Mouse (Mus musculus) thymus, postnatal 14 days (tissue): ENCODE data around the gene Depdc1b.
A peak's percentile ranks its signal among the peaks of the same experiment; 100 is the strongest.

ENCODE experiments used
- DNase-seq: peaks from one replicate; pipeline ENCODE4 v3.0.0; 2021

Depdc1b gene

GRCm38 (mm10) chr13:108357362-108357761 lies 41.2 kb downstream of the Depdc1b start:
- DNase-seq = no peak

GRCm38 (mm10) chr13:108358228-108358627 lies 42.1 kb downstream of the Depdc1b start:
- no peak for DNase-seq

- no peak for DNase-seq
Measured at GRCm38 (mm10) chr13:108367496-108367895, 51.4 kb downstream of the Depdc1b start.

- no peak for DNase-seq
Measured at GRCm38 (mm10) chr13:108370241-108370941, 54.3 kb downstream of the Depdc1b start.

- no peak for DNase-seq
Measured at GRCm38 (mm10) chr13:108371352-108371921, 55.3 kb downstream of the Depdc1b start.

- DNase-seq = no peak
Measured at GRCm38 (mm10) chr13:108373231-108373630, 57.1 kb downstream of the Depdc1b start.

- no peak for DNase-seq
Measured at GRCm38 (mm10) chr13:108376637-108377036, 60.5 kb downstream of the Depdc1b start.

- no peak for DNase-seq
Measured at GRCm38 (mm10) chr13:108381161-108381560, 65.0 kb downstream of the Depdc1b start.

- DNase-seq = no peak
Measured at GRCm38 (mm10) chr13:108383051-108383450, 66.9 kb downstream of the Depdc1b start.

- no peak for DNase-seq
Measured at GRCm38 (mm10) chr13:108386058-108386457, 69.9 kb downstream of the Depdc1b start.

- peak; percentile 52 for DNase-seq
Measured at GRCm38 (mm10) chr13:108390565-108390964, 74.4 kb downstream of the Depdc1b start.

- DNase-seq = no peak
Measured at GRCm38 (mm10) chr13:108403197-108403596, 87.1 kb downstream of the Depdc1b start.

- DNase-seq = no peak
Measured at GRCm38 (mm10) chr13:108404372-108404771, 88.2 kb downstream of the Depdc1b start.

- DNase-seq = no peak
Measured at GRCm38 (mm10) chr13:108415464-108415863, 99.3 kb downstream of the Depdc1b start.

- no peak for DNase-seq
Measured at GRCm38 (mm10) chr13:108418741-108419507, 102.8 kb downstream of the Depdc1b start.

- no peak for DNase-seq
Measured at GRCm38 (mm10) chr13:108426322-108426721, 110.2 kb downstream of the Depdc1b start.

- no peak for DNase-seq
Measured at GRCm38 (mm10) chr13:108428809-108429208, 112.7 kb downstream of the Depdc1b start.

- DNase-seq = no peak
Measured at GRCm38 (mm10) chr13:108429623-108430022, 113.5 kb downstream of the Depdc1b start.

GRCm38 (mm10) chr13:108431776-108432175 lies 115.6 kb downstream of the Depdc1b start:
- no peak for DNase-seq

GRCm38 (mm10) chr13:108435687-108436086 lies 119.6 kb downstream of the Depdc1b start:
- no peak for DNase-seq

GRCm38 (mm10) chr13:108437424-108437823 lies 121.3 kb downstream of the Depdc1b start:
- DNase-seq = no peak

- no peak for DNase-seq
Measured at GRCm38 (mm10) chr13:108439012-108439411, 122.9 kb downstream of the Depdc1b start.

- DNase-seq = no peak
Measured at GRCm38 (mm10) chr13:108448348-108448931, 132.3 kb downstream of the Depdc1b start.
